Mouse (Mus musculus) lung, postnatal 25 days (tissue): ENCODE measurements around the gene Ccdc141.

ENCODE experiments used
- DNase-seq: peaks from one replicate; pipeline ENCODE4 v3.0.0; 2022; ENCODE audit warnings: low spot score

Gene Ccdc141

GRCm38 (mm10) chr2:77133407-77133806 lies 37.0 kb downstream of the Ccdc141 start:
- no peak for DNase-seq

DNA sequence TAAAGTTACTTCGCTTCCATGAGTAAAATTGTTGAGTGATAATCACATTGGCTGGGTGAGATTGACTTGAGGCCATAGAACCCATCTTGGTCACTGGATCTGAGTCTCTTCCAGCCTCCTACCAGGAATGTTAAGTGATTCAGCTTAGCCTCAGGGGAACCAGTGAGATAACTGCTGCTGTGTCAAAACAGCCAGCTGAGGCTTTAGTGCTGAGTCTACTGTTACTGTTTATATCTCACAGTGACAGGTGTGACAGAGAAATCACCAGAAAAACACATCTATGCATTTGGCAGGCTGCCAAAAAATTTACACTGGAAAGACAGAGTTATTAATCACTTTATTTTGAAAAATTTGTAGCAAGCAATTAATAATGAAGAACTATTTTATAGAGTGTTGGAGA lies 43.5 kb downstream of the Ccdc141 start:
- DNase-seq, result no peak

GRCm38 (mm10) chr2:77118102-77118501 lies 52.3 kb downstream of the Ccdc141 start:
- DNase-seq, result no peak

DNA sequence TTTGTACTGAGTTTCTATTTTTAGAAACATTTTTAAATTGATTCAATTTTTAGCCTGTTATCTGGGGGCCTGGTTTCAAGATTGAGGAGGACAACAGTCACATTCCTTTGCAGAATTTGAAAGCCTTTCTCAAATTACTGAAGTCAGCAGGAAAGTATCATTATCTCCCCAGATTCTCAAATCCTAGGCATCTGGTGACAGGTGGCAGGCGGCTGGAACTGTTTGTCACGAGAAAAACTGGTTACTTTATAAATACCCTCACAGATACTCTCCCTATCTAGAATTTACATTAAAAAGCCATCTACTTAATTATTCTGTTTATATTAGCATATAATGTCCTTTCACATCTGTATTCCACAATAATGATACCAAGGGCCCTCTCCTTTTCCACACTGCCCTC lies 56.1 kb downstream of the Ccdc141 start:
- no peak for DNase-seq

DNA sequence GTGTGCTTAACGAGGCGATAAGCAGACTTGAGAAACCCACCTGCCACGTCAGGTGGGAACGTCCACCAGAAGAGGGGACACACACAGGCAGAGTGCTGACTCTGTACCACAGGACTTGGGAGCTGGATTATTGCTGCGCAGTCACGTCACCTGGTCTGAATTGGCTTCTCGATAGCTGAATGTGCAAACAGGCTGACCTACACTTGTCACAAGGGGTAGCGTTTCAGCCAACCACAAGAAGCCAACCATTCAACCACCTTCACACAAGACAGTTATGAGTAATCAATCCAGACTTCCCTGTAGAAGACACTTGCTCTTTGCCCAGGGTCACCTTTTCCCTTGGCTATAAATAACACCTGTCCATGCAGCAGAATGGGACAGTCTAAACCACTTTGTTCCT lies 56.6 kb downstream of the Ccdc141 start:
- peak; percentile 43 for DNase-seq

GRCm38 (mm10) chr2:77113026-77113425 lies 57.4 kb downstream of the Ccdc141 start:
- no peak for DNase-seq

- no peak for DNase-seq
Observed at GRCm38 (mm10) chr2:77111095-77111494, 59.3 kb downstream of the Ccdc141 start.

DNA sequence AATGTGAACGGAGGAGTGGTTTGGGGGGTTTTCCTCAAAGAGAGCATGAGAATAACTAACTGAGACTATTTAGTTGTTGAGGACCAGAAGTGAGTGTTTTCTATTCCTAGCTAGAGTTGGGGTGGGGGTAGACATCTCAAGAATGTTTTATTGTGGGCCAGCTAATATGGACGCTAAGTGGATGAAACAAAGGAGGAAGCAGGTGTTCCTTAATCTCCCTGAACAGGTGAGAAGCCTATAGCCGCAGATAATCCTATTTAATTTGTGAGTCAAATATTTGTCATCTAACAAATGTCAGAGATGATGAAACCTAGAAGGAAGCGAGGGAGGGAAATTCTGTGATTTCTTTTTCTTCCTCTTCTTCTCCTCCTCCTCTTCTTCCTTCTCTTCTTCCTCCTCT lies 60.1 kb downstream of the Ccdc141 start:
- DNase-seq, result no peak

DNA sequence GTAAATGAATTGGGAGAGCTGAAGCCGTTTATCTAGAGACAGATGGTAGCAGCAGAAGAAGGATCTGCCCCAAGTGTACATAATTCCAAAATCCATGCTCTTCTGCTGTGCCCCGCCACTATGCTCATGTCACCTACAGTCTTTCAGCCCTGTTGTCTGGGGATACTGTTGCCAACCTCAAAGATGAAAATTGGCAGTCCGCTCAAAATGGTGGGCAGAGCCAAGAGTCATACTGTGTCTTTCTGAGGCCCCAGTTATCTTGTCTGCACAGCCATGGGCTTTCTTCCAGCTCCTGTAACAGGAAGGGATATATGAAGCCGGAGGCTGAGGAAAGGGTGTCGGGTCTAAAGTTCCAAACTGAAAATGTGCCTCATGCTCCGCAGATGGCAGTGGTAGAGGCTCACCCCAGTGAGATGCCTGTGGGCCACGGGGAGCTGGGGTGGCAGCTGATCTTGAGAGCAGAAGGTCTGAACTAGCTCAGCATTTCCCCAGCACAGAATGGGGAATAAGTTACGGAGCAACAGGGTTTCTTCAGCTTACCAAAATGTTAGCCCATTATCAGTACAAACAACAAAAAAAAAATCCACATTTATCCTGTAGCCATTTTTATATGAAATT lies 60.8 kb downstream of the Ccdc141 start:
- no peak for DNase-seq

- no peak for DNase-seq
Observed at GRCm38 (mm10) chr2:77108562-77108961, 61.9 kb downstream of the Ccdc141 start.

GRCm38 (mm10) chr2:77106150-77106549 lies 64.3 kb downstream of the Ccdc141 start:
- DNase-seq, result peak; percentile 27

GRCm38 (mm10) chr2:77105006-77105715 lies 65.3 kb downstream of the Ccdc141 start:
- no peak for DNase-seq

GRCm38 (mm10) chr2:77102516-77102915 lies 67.9 kb downstream of the Ccdc141 start:
- no peak for DNase-seq

DNA sequence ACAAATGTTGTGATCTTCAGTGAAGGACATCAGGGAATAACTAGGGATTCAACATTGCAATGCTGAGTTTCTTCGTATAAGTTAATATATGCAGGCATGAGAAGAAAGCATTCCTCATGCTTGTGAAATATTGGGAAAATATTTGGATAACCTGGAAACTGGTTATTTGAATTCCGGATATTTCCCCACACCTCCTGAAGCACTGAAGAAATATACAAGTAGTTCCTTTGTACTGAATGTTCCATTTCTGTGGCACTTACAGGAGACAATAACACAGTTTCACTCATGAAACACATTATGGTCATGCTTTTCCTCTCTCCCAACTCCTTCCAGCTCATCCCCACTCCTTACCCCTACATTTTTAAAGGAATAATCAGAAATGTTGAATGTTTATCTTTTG lies 70.6 kb downstream of the Ccdc141 start:
- DNase-seq, result peak; percentile 48

DNA sequence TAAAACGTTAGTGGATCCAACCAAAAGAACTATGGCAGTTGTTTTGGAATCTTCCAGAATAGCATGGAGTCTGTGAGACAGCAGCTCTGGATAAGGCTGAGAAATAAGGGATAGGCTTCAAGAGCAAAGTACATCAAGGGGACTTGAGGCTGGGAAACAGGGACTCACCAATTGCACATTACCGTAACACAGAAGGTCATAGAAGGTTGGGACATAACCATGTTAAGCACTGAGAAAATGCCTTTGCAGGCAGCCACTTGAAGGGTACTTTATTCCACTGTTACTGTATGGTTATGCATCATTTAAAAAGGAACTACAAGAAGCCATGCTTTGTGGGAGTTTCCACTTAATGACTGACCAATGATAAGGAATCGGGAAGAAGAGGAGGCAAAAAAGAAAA lies 71.7 kb downstream of the Ccdc141 start:
- DNase-seq, result no peak

- peak; percentile 57 for DNase-seq
Observed at GRCm38 (mm10) chr2:77091749-77092148, 78.7 kb downstream of the Ccdc141 start.

GRCm38 (mm10) chr2:77085313-77085712 lies 85.1 kb downstream of the Ccdc141 start:
- no peak for DNase-seq

GRCm38 (mm10) chr2:77084629-77085028 lies 85.8 kb downstream of the Ccdc141 start:
- DNase-seq, result no peak

DNA sequence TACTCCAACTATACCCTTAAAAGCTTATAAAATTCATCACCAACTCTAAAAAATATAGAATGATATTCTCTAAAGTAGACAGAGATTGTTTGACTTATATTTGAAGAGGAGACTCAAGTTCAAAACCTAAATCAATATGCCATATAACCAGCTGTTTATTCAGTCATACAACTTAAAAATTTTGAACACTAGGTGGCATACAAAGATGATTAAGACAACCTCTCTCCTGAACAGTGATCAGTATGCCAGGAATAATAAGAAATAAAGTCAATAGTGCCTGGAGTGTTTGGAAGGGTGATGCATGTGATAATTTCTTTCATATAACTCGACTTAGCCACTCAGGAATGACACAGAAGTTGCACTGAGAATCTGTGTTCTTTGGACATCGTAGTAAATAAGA lies 89.3 kb downstream of the Ccdc141 start:
- no peak for DNase-seq

GRCm38 (mm10) chr2:77080657-77081056 lies 89.8 kb downstream of the Ccdc141 start:
- DNase-seq, result peak; percentile 32

DNA sequence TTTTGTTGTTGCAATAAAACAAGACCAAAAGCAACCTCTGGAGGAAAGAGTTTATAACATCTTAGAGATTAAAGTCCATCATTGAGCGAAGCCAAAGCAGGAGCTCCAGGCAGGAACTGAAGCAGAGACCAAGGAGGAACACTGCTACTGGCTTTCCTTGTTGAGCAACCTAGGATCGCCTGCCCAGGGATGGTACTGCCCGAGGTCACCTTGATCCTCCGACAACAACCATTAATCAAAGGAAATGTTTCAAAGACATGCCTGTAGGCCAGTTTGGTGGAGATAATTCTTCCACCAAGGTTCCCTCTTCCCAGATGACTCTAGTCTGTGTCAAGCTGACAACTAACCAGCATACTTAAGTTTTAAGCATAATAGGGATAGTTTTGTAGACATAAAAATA lies 91.7 kb downstream of the Ccdc141 start:
- DNase-seq, result no peak

DNA sequence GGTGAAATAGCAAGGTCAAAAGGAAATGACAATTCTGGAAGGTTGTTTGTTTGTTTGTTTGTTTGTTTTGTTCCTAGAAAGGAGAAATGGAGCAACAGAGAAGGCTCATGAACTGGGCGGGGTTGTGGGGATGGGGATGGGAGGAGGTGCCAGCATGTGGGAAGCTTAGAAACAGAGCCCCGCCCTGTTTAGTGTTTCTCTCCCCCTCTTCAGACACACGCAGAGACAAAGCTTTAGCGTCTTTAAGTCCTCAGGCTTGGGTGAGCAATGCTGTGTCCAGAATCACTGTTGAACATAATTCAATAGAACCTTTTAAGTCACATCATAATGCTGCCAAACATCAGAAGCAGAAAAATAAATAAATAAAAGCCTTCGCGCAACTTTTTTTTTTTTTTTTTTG lies 96.1 kb downstream of the Ccdc141 start:
- no peak for DNase-seq

- peak; percentile 21 for DNase-seq
Observed at GRCm38 (mm10) chr2:77073930-77074329, 96.5 kb downstream of the Ccdc141 start.

GRCm38 (mm10) chr2:77065294-77065693 lies 105.1 kb downstream of the Ccdc141 start:
- DNase-seq, result no peak
